Mouse (Mus musculus): ENCODE measurements at regions not wholly inside any gene's neighbourhood (a gene's known extent, or its start where the extent isn't known, plus 50 kb on each side); places are given as distances from the start of the nearest gene placed in this dataset.

DNA sequence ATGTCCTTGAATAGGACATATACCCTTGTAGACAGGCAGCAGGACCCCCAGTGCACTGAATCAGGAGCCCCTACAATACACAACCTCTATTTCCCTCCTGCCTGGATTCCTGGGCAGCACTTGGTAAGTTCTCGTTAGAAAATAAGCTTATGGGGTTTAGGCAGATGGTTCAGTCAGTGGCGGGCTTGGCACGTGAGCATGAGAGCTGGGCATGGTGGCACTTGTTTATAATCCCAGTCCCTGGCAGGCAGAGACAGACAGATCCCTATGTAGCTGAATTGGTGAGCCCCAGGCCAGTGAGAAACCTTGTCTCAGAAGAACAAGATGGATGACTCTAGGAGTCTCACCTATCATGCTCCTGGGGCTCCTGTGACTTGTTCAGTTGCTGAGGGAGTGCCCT lies 198.9 kb downstream of the Gadd45g start:
- no peak for DNase-seq (ENCODE audit: low spot score in 2 of 2)

DNA sequence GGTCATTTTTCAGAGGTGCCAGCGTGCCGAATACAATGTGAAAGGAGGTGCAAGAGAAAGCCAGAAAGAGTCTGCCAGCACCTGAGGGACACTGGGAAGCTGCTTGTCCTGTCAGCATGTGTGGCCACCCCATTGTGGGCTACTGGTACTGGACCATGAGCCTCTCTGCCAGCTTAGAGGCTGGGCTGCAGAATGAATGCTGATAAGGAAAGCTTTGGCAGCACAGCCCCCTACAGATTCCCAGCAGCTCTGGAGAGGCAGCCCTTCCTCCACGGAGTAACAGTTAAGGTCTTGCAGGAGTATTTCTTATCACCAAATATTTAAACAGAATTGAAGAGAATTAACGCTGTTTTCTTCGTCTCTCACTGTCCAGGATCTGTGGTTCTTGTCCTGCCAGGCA lies 199.5 kb downstream of the Gadd45g start:
- no peak for DNase-seq (ENCODE audit: low spot score in 2 of 2)

- no peak for DNase-seq (ENCODE audit: low spot score in 2 of 2)
Measured at GRCm38 (mm10) chr13:52046700-52047099, 200.2 kb downstream of the Gadd45g start.

- DNase-seq (ENCODE audit: low spot score in 2 of 2), result no peak
Measured at GRCm38 (mm10) chr13:52047937-52048336, 201.5 kb downstream of the Gadd45g start.

DNA sequence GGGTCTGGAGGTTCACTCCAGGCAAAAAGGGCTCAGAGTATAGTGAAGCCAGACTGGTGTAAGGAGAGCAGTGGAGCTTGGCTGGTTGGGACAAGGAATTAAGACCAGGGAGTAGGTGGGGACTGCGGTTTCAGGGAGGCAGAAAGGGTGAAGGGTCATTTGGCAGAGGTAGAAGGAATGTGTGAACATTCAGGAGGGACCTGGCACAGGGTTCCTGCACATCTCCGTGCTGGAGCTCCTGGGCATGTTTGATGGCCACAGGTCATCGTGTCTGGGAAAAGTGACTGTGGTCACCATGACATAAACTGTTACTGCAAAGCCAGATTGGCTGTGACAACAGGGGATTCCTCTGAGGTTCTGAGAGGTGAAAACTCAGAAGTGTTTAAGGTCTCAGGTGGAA lies 202.3 kb downstream of the Gadd45g start:
- no peak for DNase-seq (ENCODE audit: low spot score in 2 of 2)

GRCm38 (mm10) chr13:52049249-52049648 lies 202.8 kb downstream of the Gadd45g start:
- DNase-seq (ENCODE audit: low spot score in 2 of 2), result no peak

DNA sequence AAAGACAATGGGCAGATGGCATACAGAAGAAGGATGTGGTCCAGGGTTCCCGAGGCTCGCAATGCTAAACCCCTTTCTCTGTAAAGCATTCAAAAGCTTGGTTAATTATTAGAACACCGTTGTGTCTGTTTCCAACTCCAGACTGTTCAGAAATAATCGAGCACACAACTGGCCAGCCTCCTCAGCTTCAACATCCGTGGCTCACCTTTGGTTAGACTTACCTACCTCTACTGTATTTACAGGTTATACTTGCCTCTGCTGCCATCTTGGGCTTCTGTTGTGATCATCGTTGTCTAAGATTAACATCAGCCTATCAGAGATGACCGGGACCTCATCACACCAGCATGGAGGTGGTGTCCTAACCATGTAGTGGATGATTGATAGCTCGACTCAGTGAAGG lies 209.3 kb downstream of the Gadd45g start:
- no peak for DNase-seq (ENCODE audit: low spot score in 2 of 2)

DNA sequence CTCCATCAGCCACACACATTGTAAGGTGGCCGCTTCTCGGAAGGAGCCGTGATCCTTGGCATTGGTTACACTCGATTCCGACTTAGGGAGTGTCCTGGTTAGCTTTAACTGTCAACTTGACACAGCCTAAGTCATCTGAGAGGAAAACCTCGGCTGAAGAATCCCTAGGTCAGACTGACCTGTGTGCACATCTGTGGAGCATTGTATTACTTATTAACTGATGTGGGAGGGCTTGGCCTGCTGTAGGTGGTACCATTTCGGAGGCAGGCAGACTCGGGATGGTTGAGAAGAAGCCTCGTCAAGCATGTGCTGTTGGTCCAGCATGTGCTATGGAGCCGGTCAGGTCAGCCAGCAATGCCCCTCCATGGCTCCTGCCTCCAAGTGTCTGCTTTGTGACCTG lies 211.0 kb downstream of the Gadd45g start:
- no peak for DNase-seq (ENCODE audit: low spot score in 2 of 2)

DNA sequence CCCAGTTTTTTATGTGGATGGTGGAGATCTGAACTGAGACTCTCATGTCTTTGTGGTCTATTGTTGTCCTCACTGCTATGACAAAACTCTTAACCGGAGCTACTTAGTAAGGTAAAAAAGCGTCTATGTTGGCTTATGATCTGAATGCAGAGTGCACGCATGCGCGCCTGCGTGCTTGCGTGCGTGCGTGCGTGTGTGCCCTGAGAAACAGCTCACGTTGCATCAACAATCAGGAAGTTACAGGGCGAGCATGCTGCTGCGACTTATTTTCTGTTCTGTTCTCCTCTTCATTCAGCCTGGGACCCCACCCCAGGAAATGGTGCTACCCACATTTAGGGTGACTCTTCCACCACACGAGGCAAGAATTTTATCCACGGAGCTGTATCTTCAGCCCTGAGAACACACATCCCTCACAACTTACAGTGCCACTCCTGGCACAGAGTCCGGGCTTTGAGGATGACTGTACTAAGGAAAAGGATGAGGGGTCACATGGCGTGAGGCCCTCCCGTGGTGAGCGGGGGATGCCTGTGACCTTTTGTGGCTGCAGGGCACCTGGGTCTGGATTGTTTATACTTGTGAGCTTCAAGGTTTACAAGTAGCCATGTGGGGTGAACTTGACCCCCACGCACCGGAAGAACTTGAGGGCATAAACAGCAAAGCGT lies 213.4 kb downstream of the Gadd45g start:
- no peak for DNase-seq (ENCODE audit: low spot score in 2 of 2)

DNA sequence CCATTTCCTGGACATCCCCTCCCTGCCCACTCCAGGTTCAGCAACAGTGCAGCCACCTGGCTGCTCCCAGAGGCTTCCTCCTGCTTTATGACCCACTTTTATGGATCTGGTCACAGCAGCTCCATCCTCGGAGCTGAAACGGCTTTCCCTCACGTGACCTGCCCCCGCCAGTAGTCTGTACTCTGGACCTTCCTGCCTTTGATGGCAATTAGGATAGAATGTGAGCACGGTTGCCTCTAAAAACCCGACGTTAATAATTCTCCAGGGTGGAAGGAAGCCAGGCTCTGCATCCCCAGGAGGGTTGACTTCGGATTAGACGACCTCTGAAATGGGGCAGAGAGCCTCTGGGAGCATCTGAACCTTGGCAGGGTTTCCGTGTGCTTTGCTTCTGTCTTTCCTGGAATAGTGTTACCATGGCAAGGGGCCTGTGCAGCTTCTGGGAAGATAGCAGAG lies 214.0 kb downstream of the Gadd45g start:
- no peak for DNase-seq (ENCODE audit: low spot score in 2 of 2)

GRCm38 (mm10) chr13:52061454-52061853 lies 215.0 kb downstream of the Gadd45g start:
- DNase-seq (ENCODE audit: low spot score in 2 of 2), result no peak

- DNase-seq (ENCODE audit: low spot score in 2 of 2), result no peak
Measured at GRCm38 (mm10) chr13:52061881-52062280, 215.4 kb downstream of the Gadd45g start.

- no peak for DNase-seq (ENCODE audit: low spot score in 2 of 2)
Measured at GRCm38 (mm10) chr13:52062576-52062975, 216.1 kb downstream of the Gadd45g start.

GRCm38 (mm10) chr13:52065274-52065673 lies 218.8 kb downstream of the Gadd45g start:
- DNase-seq (ENCODE audit: low spot score in 2 of 2), result no peak

DNA sequence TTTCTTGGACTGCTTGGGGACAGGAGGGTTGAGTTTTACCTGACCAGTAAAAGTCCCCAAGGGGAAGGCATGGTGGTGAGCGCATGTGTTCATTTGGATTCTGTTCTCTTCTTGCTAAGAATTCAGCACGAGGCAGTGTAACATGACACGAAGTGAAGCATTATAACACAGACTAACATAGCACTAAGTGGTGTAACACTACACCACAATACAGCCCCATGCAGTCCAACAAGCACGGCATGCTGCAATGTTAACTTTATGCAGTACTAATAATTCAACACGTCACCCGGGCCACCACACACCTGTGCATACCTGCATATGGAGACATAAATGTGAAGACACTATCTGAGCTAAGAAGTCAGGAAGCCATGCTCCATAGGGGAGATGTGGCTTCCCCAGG lies 219.2 kb downstream of the Gadd45g start:
- no peak for DNase-seq (ENCODE audit: low spot score in 2 of 2)

DNA sequence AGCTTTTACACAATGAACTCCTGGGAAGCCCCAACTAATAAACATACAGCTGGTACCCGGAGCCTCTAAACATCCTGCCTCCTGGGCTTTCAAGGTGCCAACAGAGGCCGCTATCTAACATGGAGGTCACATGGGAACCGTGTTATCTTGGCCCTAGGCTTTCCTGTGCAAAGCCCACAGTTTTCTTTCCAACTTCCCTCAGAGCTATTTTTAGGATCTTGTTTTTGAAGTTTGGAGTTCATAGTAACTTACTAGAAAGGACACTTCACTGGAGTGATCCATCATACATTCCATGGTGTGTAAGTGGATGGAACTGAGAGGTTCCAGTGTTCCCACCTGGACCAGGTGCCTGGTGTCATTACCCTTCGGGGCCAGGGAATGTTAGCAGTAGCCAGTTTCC lies 220.6 kb downstream of the Gadd45g start:
- DNase-seq (ENCODE audit: low spot score in 2 of 2), result no peak

DNA sequence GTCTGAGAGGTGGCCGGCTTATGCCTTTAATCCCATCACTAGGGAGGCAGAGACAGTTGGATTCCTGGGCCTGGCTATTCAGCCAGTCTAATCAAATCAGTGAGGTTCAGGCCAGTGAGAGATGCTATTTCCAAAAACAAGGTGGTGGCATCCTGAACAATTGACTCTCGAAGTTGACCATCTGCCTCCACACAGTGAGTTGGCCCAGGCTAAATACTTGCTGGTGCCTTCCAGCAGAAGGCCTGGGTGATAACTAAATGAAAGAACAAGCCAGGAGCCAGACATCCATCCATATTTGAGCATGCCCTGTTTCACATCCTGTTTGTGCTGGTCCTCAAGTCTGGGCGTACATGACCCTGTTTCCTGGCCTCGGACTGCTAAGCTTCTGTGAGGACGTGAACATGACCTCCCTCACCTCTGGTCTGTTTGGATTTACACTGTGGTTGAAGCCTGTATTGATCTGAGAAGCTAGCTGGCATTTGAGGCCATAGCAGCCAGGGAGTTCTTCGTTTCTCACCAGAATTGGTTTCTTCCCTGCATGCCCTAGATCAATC lies 222.5 kb downstream of the Gadd45g start:
- DNase-seq (ENCODE audit: low spot score in 2 of 2), result no peak

GRCm38 (mm10) chr13:52069714-52070113 lies 223.2 kb downstream of the Gadd45g start:
- DNase-seq (ENCODE audit: low spot score in 2 of 2), result no peak

GRCm38 (mm10) chr13:52070731-52071663 lies 224.5 kb downstream of the Gadd45g start:
- no peak for DNase-seq (ENCODE audit: low spot score in 2 of 2)

DNA sequence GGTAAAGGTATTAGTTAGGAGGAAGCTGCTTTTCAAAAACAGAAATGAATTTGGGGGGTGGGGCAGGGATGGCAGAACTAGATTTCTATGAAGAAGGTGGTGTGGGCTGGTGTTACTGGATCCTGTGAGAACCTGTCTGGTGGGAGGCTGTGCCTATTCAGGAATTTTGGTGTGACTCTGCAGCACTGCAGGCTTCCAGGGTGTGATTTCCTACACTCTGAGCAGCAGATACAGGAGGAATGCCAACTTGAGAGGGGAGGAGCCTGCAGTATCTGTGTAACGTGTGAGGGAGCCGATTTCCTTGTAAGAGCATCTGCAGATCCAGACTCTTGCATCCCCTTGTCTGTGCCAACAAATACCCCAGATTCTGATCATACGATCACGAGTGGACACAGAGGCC lies 231.1 kb downstream of the Gadd45g start:
- DNase-seq (ENCODE audit: low spot score in 2 of 2), result peak; percentile 9 to 13

- DNase-seq (ENCODE audit: low spot score in 2 of 2), result no peak
Measured at GRCm38 (mm10) chr13:52078561-52078960, 232.1 kb downstream of the Gadd45g start.

DNA sequence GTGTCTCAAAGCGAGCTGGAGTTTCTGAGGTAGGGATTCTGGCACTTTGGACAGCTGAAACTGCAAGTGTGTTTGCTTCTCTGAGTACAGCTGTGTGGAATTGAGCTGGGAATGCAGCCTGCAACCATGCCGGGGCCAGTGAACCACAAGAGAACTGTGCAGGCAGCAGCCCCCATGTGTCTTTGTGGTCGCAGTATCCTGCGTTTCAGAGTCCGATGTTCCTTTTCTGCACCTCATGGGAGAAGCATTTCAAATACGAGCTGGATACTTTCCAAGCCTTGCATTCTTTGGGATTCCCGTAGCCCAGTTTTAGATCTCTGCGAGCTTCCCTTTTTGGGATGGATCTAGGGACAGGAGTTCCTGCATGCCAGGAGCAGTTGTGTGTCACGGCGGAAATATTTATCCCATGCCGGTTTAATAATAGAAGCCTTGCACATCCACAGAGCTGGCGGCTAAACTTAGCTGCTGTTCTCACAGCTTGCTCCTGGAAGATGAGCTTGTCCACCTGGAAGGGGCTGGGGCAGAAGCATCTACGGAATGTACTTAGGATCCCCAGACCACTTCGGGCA lies 233.3 kb downstream of the Gadd45g start:
- peak in 1 of 2 experiments; percentile 6 for DNase-seq (ENCODE audit: low spot score in 2 of 2)

All from layer of hippocampus, adult 18-20 months (tissue).